Mouse (Mus musculus) ovary, postnatal 36 days (tissue): ENCODE data around the gene Gm28043.
A peak's percentile ranks its signal among the peaks of the same experiment; 100 is the strongest.

Experiments
- DNase-seq: peaks from one replicate; pipeline ENCODE4 v3.0.0; 2022; ENCODE audit warnings: low spot score, mixed read lengths

The Gm28043 gene

GRCm38 (mm10) chr17:29680921-29681320 lies 66.2 kb downstream of the Gm28043 start:
- no peak for DNase-seq

DNA sequence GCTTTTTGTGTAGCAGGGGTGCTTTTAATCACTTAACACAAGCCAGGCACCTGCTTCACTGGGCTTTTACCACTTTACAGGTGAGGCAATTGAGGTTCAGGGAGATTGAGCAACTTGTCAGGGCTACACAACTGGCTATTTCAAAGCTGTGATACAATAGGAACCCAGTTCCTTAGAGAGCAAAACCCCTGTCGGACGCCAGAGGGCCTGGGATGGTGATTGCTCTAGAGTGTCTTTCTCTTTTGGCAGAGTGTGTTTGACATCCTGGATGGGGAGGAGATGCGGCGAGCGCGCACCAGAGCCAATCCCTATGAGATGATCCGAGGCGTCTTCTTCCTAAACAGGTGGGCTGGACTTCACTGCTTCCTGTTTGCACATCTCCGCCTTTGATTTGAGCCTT lies 67.0 kb downstream of the Gm28043 start:
- DNase-seq: no peak

GRCm38 (mm10) chr17:29682261-29682660 lies 67.6 kb downstream of the Gm28043 start:
- DNase-seq: no peak

- no peak for DNase-seq
Measured at GRCm38 (mm10) chr17:29683127-29683526, 68.5 kb downstream of the Gm28043 start.

GRCm38 (mm10) chr17:29684275-29684674 lies 69.6 kb downstream of the Gm28043 start:
- DNase-seq: no peak

DNA sequence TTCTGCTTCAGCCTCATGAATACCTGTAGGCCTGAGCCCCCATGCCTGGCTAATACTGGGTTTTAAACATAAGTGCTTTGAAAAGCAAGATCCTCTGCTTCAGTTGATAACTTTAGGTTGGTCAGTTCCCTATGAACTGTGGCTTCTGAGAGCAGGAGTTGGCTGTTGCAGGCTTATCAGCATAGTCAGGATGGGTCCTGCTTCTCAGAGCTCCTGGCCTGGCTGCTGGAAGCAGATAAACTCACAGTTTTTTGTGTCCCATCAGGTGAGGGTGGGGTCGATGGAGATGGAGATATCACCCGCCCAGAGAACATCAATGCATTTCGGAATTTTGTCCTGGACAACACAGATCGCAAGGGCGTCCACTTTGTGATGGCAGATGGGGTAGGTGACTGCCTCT lies 72.1 kb downstream of the Gm28043 start:
- DNase-seq: no peak

- no peak for DNase-seq
Measured at GRCm38 (mm10) chr17:29687373-29687772, 72.7 kb downstream of the Gm28043 start.

DNA sequence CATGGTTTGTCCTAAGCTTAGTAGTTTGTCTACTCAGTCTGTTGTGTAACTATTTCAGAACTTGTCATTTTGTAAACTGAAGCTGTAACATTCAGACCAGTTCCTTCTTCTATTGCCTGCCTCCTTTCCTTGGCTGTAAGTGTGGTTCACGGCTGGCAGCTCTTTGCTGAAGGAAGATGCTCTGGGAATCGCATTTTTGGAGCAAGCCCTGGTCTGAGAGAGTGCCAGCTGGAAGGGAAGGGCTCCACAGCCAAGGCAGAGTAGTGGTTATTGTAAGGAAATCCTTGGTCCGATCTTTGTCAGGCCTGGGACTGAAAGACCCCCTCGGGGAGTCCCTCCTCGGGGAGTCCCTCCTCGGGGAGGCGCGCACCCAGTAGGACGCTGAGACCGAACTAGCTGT lies 73.9 kb downstream of the Gm28043 start:
- no peak for DNase-seq

- no peak for DNase-seq
Measured at GRCm38 (mm10) chr17:29690257-29690656, 75.6 kb downstream of the Gm28043 start.

GRCm38 (mm10) chr17:29692827-29693226 lies 78.2 kb downstream of the Gm28043 start:
- no peak for DNase-seq

DNA sequence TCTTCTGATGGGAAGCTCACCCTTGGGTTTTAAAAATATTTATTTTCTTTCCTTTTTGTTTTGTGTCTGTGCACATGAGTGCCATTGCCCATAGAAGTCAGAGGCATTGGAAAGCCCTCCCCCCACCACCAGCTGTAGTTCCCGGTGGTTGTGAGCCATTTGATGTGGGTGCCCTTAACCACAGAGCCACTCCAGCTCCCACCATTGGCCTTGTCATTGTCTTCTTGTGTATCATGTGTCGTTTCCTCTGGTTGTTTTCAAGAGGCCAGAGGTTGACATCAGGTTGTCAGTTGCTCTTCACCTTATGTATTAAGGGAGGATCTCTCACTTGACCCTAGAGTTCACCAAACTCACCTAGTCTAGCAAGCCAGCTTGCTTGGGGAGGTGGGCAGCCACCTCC lies 78.9 kb downstream of the Gm28043 start:
- no peak for DNase-seq

- DNase-seq: no peak
Measured at GRCm38 (mm10) chr17:29694516-29694915, 79.8 kb downstream of the Gm28043 start.

- no peak for DNase-seq
Measured at GRCm38 (mm10) chr17:29696940-29697339, 82.3 kb downstream of the Gm28043 start.

DNA sequence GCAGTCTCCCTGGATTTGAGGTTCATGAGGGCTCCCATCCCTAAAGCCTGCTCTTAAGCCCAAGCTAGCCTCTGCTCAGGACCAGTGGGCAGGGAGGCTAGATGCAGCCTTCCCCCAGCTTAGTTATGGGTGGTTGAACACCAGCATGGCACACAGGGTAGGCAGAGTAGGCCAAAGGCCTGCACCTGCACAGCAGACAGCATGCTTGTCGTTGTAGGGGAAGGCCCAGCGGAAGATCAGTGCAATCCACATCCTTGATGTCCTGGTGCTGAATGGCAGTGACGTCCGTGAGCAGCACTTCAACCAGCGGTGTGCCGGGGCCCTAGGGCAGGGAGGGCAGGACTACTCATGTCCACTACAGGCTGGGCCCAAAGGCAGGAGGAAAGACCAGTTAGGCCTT lies 83.7 kb downstream of the Gm28043 start:
- DNase-seq: no peak

DNA sequence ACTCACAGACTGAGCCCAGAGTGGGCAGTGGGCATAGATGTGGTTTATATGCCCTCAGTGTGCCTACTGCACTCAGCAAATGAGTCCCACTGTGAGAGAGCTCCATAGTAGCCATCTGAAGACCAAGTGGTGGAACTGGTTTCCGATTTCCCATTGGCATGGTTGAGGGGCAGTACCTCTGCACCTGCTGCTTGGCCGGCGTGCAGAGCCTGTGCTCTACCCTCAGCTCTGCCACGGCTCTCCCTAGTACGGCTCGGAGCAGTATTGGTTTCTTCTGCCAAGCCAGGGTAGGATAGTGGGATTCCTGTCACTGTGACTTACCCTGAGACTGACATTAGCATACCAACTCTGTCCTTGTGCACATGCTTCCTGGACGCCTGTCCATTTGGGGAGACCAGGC lies 85.9 kb downstream of the Gm28043 start:
- DNase-seq: no peak

DNA sequence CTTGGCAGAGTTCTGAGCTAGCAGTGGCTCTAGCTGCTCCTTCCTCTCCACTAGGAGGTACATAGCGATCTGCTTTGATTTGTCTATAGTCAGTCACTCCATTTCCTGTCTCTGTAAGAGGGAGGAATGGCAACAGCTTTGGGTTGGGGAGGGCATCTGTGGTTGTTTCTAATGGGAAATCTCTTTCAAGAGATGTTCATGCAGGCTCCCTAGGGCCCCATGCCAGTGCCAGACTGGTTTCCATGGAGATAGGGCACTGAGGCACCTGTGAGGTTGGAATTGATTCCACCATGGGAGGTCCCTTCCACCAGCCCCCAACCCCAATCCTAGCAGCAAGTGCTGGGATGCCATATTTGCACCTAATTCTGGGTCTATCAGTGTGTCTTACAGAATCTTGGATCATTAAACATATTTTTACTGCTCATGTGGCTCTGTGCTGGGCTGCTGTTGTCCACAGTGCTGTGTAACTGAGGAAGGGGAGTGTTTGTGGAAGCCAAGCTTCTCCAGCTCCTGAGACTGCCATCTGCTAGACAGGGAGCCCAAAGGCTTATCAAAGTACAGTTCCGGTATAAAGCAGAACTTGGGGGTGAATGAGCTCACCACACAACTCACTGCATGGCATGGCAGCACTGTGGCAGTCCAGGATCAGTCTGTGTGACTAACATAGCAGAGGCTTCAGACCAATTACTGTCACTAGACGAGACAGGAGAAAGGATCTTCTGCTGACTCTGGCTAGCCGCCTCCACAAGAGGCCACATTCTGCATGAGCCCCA lies 88.4 kb downstream of the Gm28043 start:
- DNase-seq: no peak

GRCm38 (mm10) chr17:29704781-29705180 lies 90.1 kb downstream of the Gm28043 start:
- DNase-seq: peak; percentile 67

- peak; percentile 41 for DNase-seq
Measured at GRCm38 (mm10) chr17:29705881-29706280, 91.2 kb downstream of the Gm28043 start.

GRCm38 (mm10) chr17:29706981-29707545 lies 92.4 kb downstream of the Gm28043 start:
- no peak for DNase-seq

GRCm38 (mm10) chr17:29708783-29709182 lies 94.1 kb downstream of the Gm28043 start:
- DNase-seq: no peak

DNA sequence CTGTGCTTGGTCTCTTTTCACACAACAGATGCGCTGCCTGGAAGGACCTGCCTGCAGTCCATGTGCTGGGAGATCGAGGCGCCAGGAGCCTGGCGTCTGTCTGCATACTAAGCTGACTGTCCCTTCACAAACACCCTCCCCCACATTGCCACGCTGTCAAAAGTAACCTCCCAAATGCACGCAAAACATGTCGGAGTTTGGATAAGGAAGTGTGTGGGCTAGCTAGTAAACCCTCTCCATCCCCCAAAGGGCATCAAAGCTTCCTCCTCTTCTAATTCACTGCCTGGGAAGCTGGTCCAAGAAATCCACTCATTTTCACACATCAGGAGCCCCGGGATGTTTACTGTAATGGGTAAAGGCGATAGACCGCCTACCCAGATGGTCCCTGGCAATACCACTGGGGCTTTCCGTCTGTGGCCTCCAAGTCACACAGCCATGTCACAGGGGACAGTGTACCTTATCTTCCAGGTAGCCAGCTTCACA lies 95.9 kb downstream of the Gm28043 start:
- no peak for DNase-seq

DNA sequence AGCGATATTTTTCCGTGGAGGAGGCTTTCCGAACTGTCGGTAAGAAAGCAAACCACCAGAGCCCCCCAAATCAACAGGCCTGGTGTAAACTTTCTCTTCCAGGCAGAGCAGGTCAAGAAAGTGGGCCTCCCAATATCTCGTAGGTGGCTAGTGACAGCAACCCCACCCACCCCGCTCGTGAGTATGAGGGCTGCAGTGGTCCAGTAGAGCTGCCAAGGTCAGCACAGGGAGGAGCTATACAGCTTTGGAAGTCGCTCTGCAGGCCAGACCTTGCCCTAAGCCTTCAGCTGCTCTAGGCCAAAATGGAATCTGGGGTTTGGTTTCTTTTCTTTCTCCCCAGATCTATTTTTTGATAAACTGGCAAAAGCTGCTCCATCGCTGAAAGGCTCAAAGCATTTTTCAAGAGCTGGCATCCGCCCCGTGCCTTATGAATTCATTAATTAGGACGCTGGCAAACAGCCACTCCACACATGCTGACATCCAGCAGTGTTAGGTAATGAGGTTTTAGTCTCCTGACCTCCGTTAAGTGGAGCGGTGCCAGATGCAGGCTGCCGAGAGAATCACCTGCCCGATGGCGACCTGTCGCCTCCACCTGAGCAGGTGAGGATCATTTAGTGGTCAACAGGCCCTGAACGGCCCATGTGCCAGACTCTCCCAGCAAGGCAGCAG lies 96.5 kb downstream of the Gm28043 start:
- no peak for DNase-seq

GRCm38 (mm10) chr17:29711745-29712431 lies 97.2 kb downstream of the Gm28043 start:
- DNase-seq: no peak
